Mouse (Mus musculus): Measurements from ENCODE around the gene Zfp36l1. TPM values are rescaled to one million over a fixed set of nuclear protein-coding genes. Genes with fewer than 3 reads are reported as not detected.

The Zfp36l1 gene
- polyA plus RNA-seq, 1 experiment: 253 TPM

GRCm38 (mm10) chr12:80124756-80125155 lies 11.9 kb upstream of the Zfp36l1 start:
- Histone ChIP-seq H3K36me3 (ENCODE audit: control insufficient read depth, insufficient read depth, low read length) (no peaks in the 10 kb centered on the region), H3K27ac (ENCODE audit: control insufficient read depth, insufficient read depth, low read length) (no peak overlapping the region), H3K4me3 (ENCODE audit: control insufficient read depth, insufficient read depth, low read length) (no peak overlapping the region), H3K27me3 (ENCODE audit: control insufficient read depth, insufficient read depth, low read length) (no peaks in the 10 kb centered on the region), H3K4me1 (replicated peaks; ENCODE audit: control insufficient read depth, insufficient read depth, low read length) (peaks cover 13% of the 10 kb centered on the region)
- no peak for TF ChIP-seq POLR2A (IDR thresholded peaks at IDR 0.05; ENCODE audit: control insufficient read depth, extremely low read depth, insufficient read depth, low read length, poor library complexity)
- TF ChIP-seq CTCF (IDR thresholded peaks at IDR 0.05; ENCODE audit: borderline replicate concordance, control insufficient read depth, extremely low read depth, insufficient read depth, low read length, poor library complexity): no peak
- DNase-seq: no peak
- 93% methylated on average over 3 of the region's 3 CpGs for WGBS

GRCm38 (mm10) chr12:80124211-80124610 lies 11.4 kb upstream of the Zfp36l1 start:
- 93% methylated on average over 3 of the region's 3 CpGs for WGBS

GRCm38 (mm10) chr12:80123227-80123803 lies 10.5 kb upstream of the Zfp36l1 start:
- no peak for DNase-seq
- Histone ChIP-seq H3K27ac (ENCODE audit: control insufficient read depth, insufficient read depth, low read length) (no peak overlapping the region), H3K4me1 (replicated peaks; ENCODE audit: control insufficient read depth, insufficient read depth, low read length) (peaks cover 8% of the 10 kb centered on the region), H3K4me3 (ENCODE audit: control insufficient read depth, insufficient read depth, low read length) (no peak overlapping the region), H3K36me3 (ENCODE audit: control insufficient read depth, insufficient read depth, low read length) (no peaks in the 10 kb centered on the region), H3K27me3 (ENCODE audit: control insufficient read depth, insufficient read depth, low read length) (no peaks in the 10 kb centered on the region)
- WGBS: 85% methylated on average over 4 of the region's 4 CpGs
- TF ChIP-seq CTCF (IDR thresholded peaks at IDR 0.05; ENCODE audit: borderline replicate concordance, control insufficient read depth, extremely low read depth, insufficient read depth, low read length, poor library complexity) (no peak), POLR2A (IDR thresholded peaks at IDR 0.05; ENCODE audit: control insufficient read depth, extremely low read depth, insufficient read depth, low read length, poor library complexity) (no peak)

More at GRCm38 (mm10) chr12:80124211-80124610, 11.4 kb upstream of the Zfp36l1 start:
- Histone ChIP-seq H3K4me3 (ENCODE audit: control insufficient read depth, insufficient read depth, low read length) (no peak overlapping the region), H3K36me3 (ENCODE audit: control insufficient read depth, insufficient read depth, low read length) (no peaks in the 10 kb centered on the region), H3K27me3 (ENCODE audit: control insufficient read depth, insufficient read depth, low read length) (no peaks in the 10 kb centered on the region), H3K4me1 (replicated peaks; ENCODE audit: control insufficient read depth, insufficient read depth, low read length) (peaks cover 8% of the 10 kb centered on the region), H3K27ac (ENCODE audit: control insufficient read depth, insufficient read depth, low read length) (no peak overlapping the region)
- TF ChIP-seq CTCF (IDR thresholded peaks at IDR 0.05; ENCODE audit: borderline replicate concordance, control insufficient read depth, extremely low read depth, insufficient read depth, low read length, poor library complexity) (no peak), POLR2A (IDR thresholded peaks at IDR 0.05; ENCODE audit: control insufficient read depth, extremely low read depth, insufficient read depth, low read length, poor library complexity) (no peak)
- DNase-seq: no peak

GRCm38 (mm10) chr12:80121438-80121837 lies 8.6 kb upstream of the Zfp36l1 start:
- 86% methylated on average over 1 of the region's 1 CpGs for WGBS
- no peaks in the 10 kb centered on the region for H3K36me3 ChIP-seq (ENCODE audit: control insufficient read depth, insufficient read depth, low read length)
- H3K27me3 ChIP-seq (ENCODE audit: control insufficient read depth, insufficient read depth, low read length): no peaks in the 10 kb centered on the region
- H3K4me3 ChIP-seq (ENCODE audit: control insufficient read depth, insufficient read depth, low read length): no peak overlapping the region
- no peak for DNase-seq
- no peak overlapping the region for H3K27ac ChIP-seq (ENCODE audit: control insufficient read depth, insufficient read depth, low read length)
- peaks cover 9% of the 10 kb centered on the region for H3K4me1 ChIP-seq (replicated peaks; ENCODE audit: control insufficient read depth, insufficient read depth, low read length)
- TF ChIP-seq POLR2A (IDR thresholded peaks at IDR 0.05; ENCODE audit: control insufficient read depth, extremely low read depth, insufficient read depth, low read length, poor library complexity): no peak
- no peak for TF ChIP-seq CTCF (IDR thresholded peaks at IDR 0.05; ENCODE audit: borderline replicate concordance, control insufficient read depth, extremely low read depth, insufficient read depth, low read length, poor library complexity)

GRCm38 (mm10) chr12:80118588-80118987 lies 5.8 kb upstream of the Zfp36l1 start:
- no peaks in the 10 kb centered on the region for H3K36me3 ChIP-seq (ENCODE audit: control insufficient read depth, insufficient read depth, low read length)

GRCm38 (mm10) chr12:80116206-80117112 lies 3.6 kb upstream of the Zfp36l1 start:
- no peaks in the 10 kb centered on the region for H3K27me3 ChIP-seq (ENCODE audit: control insufficient read depth, insufficient read depth, low read length)
- peak overlapping the region; percentile 89 for H3K4me3 ChIP-seq (ENCODE audit: control insufficient read depth, insufficient read depth, low read length)
- H3K4me1 ChIP-seq (replicated peaks; ENCODE audit: control insufficient read depth, insufficient read depth, low read length): peaks cover 13% of the 10 kb centered on the region; the same call in 1 of the 2 replicates
- no peak for DNase-seq
- WGBS: 73% methylated on average over 18 of the region's 18 CpGs
- peak overlapping the region; percentile 89 for H3K27ac ChIP-seq (ENCODE audit: control insufficient read depth, insufficient read depth, low read length)
- TF ChIP-seq CTCF (IDR thresholded peaks at IDR 0.05; ENCODE audit: borderline replicate concordance, control insufficient read depth, extremely low read depth, insufficient read depth, low read length, poor library complexity) (no peak), POLR2A (IDR thresholded peaks at IDR 0.05; ENCODE audit: control insufficient read depth, extremely low read depth, insufficient read depth, low read length, poor library complexity) (no peak)
- no peaks in the 10 kb centered on the region for H3K36me3 ChIP-seq (ENCODE audit: control insufficient read depth, insufficient read depth, low read length)

More at GRCm38 (mm10) chr12:80118588-80118987, 5.8 kb upstream of the Zfp36l1 start:
- Histone ChIP-seq H3K27me3 (ENCODE audit: control insufficient read depth, insufficient read depth, low read length) (no peaks in the 10 kb centered on the region), H3K4me1 (replicated peaks; ENCODE audit: control insufficient read depth, insufficient read depth, low read length) (peaks cover 19% of the 10 kb centered on the region), H3K27ac (ENCODE audit: control insufficient read depth, insufficient read depth, low read length) (0 out of 2 replicates have a peak overlapping the region, but pooled peaks have one; percentile 29), H3K4me3 (ENCODE audit: control insufficient read depth, insufficient read depth, low read length) (no peak overlapping the region)
- TF ChIP-seq POLR2A (IDR thresholded peaks at IDR 0.05; ENCODE audit: control insufficient read depth, extremely low read depth, insufficient read depth, low read length, poor library complexity): no peak
- TF ChIP-seq CTCF (IDR thresholded peaks at IDR 0.05; ENCODE audit: borderline replicate concordance, control insufficient read depth, extremely low read depth, insufficient read depth, low read length, poor library complexity): no peak
- no peak for DNase-seq
- WGBS: 70% methylated on average over 1 of the region's 1 CpGs

Measured in thymus, adult 2 months (tissue).